Mouse (Mus musculus): Measurements from ENCODE around the gene Gbp9. TPM values are rescaled to one million over a fixed set of nuclear protein-coding genes. Genes with fewer than 3 reads are reported as not detected.
"Not testable (repeated sequence)": the region's sequence is repeated elsewhere in the genome, so short reads cannot be mapped to it uniquely, and the experiment has no call there.

Gbp9 gene
- polyA plus RNA-seq, 1 experiment from 2014 or later = 1.2 TPM

- Histone ChIP-seq H3K4me3 (replicated peaks) (no peak overlapping the region), H3K4me1 (replicated peaks) (no peaks in the 10 kb centered on the region), H3K4me2 (no peak overlapping the region), H3K9me3 (replicated peaks) (no peaks in the 10 kb centered on the region), H3K9ac (no peak overlapping the region), H3K36me3 (replicated peaks) (no peaks in the 10 kb centered on the region), H3K27ac (replicated peaks) (no peak overlapping the region), H3K27me3 (no peaks in the 10 kb centered on the region)
- WGBS (ENCODE audit: insufficient replicate concordance) = 73% methylated on average over 2 of the region's 2 CpGs
- ATAC-seq (ENCODE audit: insufficient read depth) = no peak
Observed at GRCm38 (mm10) chr5:105055279-105055678, 84.1 kb downstream of the Gbp9 start.

DNA sequence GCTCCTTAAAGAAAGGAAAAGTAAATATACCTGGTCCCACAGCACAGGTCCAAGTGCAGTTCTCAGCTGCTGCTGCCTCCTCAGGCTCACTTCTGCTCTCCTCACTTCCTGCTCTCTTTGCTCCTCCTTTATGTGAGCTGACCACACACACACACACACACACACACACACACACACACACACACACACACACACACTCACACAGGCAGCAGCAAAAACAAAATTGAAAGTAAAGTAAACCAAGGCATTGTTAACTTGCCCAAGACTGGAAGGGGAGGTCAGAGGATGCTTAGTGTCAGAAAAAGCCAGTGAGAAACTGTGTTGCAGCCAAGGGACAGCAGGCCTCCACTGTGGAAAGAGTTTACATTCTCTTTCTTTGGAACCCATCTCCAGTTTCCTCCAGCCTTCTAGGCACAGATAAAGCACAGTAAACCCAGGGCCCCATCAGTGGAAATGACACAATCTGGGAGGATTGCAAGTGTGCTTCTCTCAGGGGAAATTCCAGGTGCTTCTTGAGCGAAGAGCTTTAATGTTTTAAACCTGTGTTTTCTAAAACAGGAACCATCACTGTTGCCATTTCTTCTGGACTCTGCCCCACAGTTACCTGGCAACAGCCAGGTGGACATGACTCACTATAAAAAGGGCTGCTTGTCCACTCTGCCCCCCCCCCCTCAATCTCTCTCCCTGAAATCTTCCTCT, 85.7 kb downstream of the Gbp9 start:
- H3K27ac ChIP-seq (replicated peaks); H3K27me3 ChIP-seq; ATAC-seq (ENCODE audit: insufficient read depth); H3K9me3 ChIP-seq (replicated peaks); H3K4me2 ChIP-seq; H3K9ac ChIP-seq; H3K36me3 ChIP-seq (replicated peaks); H3K4me1 ChIP-seq (replicated peaks); H3K4me3 ChIP-seq (replicated peaks): not testable (repeated sequence)
- WGBS (ENCODE audit: insufficient replicate concordance) = 60% methylated on average over 1 of the region's 1 CpGs

- Histone ChIP-seq H3K27ac (replicated peaks) (no peak overlapping the region), H3K4me2 (no peak overlapping the region), H3K9me3 (replicated peaks) (no peaks in the 10 kb centered on the region), H3K27me3 (no peaks in the 10 kb centered on the region), H3K4me3 (replicated peaks) (no peak overlapping the region), H3K9ac (no peak overlapping the region), H3K4me1 (replicated peaks) (no peaks in the 10 kb centered on the region), H3K36me3 (replicated peaks) (no peaks in the 10 kb centered on the region)
- 44% methylated on average over 2 of the region's 2 CpGs for WGBS (ENCODE audit: insufficient replicate concordance)
- no peak for ATAC-seq (ENCODE audit: insufficient read depth)
Observed at GRCm38 (mm10) chr5:105032362-105032761, 107.0 kb downstream of the Gbp9 start.

Other genes with a start within 250 kb of the Gbp9 start
- 4.3 and 4.8 TPM in 2 replicates for gene Abcg3, start 156.8 kb downstream of the Gbp9 start, polyA plus RNA-seq (2015; fragmentation: Nextera tagmentation; extraction: Ambion mirVana)
- gene Gbp8, start within 50 bp of the Gbp9 start, polyA plus RNA-seq (2015; fragmentation: Nextera tagmentation; extraction: Ambion mirVana) = 2.4 and 3.2 TPM in 2 replicates
- gene Gbp4, start within 50 bp of the Gbp9 start, polyA plus RNA-seq (2015; fragmentation: Nextera tagmentation; extraction: Ambion mirVana) = 0.61 and 0.90 TPM in 2 replicates
- 0.21 and 0.29 TPM in 2 replicates for gene Gbp10, start 100.0 kb upstream of the Gbp9 start, polyA plus RNA-seq (2015; fragmentation: Nextera tagmentation; extraction: Ambion mirVana)
- 0.03 TPM in 2 replicates for gene Gm43302, start 154.2 kb upstream of the Gbp9 start, polyA plus RNA-seq (2015; fragmentation: Nextera tagmentation; extraction: Ambion mirVana)
- 2.1 TPM in 2 replicates for gene Gbp6, start 154.2 kb upstream of the Gbp9 start, polyA plus RNA-seq (2015; fragmentation: Nextera tagmentation; extraction: Ambion mirVana)